11 mouse cellular contexts compared by ENCODE assay signal in the genomic region with DNA sequence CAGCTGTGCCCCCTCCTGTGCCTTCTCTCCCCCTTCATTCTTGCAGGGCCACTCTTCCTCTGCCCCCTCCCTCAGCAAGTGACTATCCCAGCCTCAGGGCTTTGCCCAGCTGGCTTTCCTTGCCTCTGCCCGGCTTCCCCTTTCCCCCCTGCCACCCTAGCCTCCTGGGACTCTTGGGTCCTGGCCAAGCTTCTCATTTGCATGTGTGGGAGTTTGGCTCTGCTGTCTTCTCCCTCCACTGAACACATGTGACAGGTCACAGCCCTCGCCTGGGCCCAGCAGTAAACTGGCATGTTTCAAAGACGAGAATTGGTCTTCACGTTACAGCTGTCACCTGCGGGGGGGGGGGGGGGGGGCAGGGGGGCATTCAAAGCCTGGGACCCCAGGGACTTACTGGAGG. TPM values are rescaled to one million over a fixed set of nuclear protein-coding genes. Genes with fewer than 3 reads are reported as not detected.
A peak's percentile ranks its signal among the peaks of the same experiment; 100 is the strongest.
DNase-seq lines count a peak whose midpoint lies in the region; ATAC-seq and TF ChIP-seq lines count a peak whose summit lies in the region.
"Had no signal": no experiment of that assay in that cellular context is flagged by ENCODE, and none has a peak within 500 bp of the region (broad histone marks: within the 10 kb centered on the region; RNA-seq: fewer than 3 reads in every experiment).

No protein-coding gene starts in this region.

- no peaks in the 10 kb centered on the region for H3K9me3 ChIP-seq in MEL (replicated peaks; ENCODE audit: insufficient read depth, low read length)
- H3K9me3 ChIP-seq in forebrain, embryonic 13.5 days (replicated peaks) = no peaks in the 10 kb centered on the region
- H3K9me3 ChIP-seq: limb, embryonic 10.5 days had no signal

- TF ChIP-seq POLR2A in MEL (IDR thresholded peaks at IDR 0.05; ENCODE audit: control insufficient read depth in 1 of 2, insufficient read depth in 1 of 2, low read depth in 1 of 2, low read length in 2 of 2, poor library complexity in 1 of 2) = no peak

- H3K27ac ChIP-seq in MEL (ENCODE audit: control insufficient read depth, low read depth, low read length) = no peak overlapping the region
- no peak overlapping the region for H3K27ac ChIP-seq in forebrain, embryonic 13.5 days
- H3K27ac ChIP-seq: limb, embryonic 10.5 days had no signal

- no peaks in the 10 kb centered on the region for H3K27me3 ChIP-seq in MEL (ENCODE audit: control insufficient read depth in 1 of 2, insufficient read depth in 2 of 2, low read length in 2 of 2)
- H3K27me3 ChIP-seq in forebrain, embryonic 13.5 days = no peaks in the 10 kb centered on the region

- H3K79me2 ChIP-seq in MEL (ENCODE audit: control insufficient read depth, insufficient read depth, low read length, poor library complexity) = no peaks in the 10 kb centered on the region

- H3K4me1 ChIP-seq in MEL (ENCODE audit: control insufficient read depth in 1 of 2, insufficient read depth in 2 of 2, low read length in 2 of 2) = peaks cover 7 to 12% of the 10 kb centered on the region in 2 experiments; a peak in 3 of 4 replicates
- peaks cover 12% of the 10 kb centered on the region for H3K4me1 ChIP-seq in forebrain, embryonic 13.5 days

- TF ChIP-seq EP300 in MEL (IDR thresholded peaks at IDR 0.05; ENCODE audit: low read depth in 1 of 2, low read length in 2 of 2) = peak; percentile 14 to 19; a peak in 1 of 4 replicates

- peak; percentile 60 for ATAC-seq in forebrain, embryonic 13.5 days

- no peak overlapping the region for H3K4me2 ChIP-seq in forebrain, embryonic 13.5 days

- no peak for TF ChIP-seq RAD21 in MEL (IDR thresholded peaks at IDR 0.05; ENCODE audit: low read depth, low read length)

- no peak overlapping the region for H3K9ac ChIP-seq in MEL (ENCODE audit: control insufficient read depth, low read depth, low read length, poor library complexity, severe bottlenecking)
- H3K9ac ChIP-seq in forebrain, embryonic 13.5 days = no peak overlapping the region

- H3K4me3 ChIP-seq in MEL (ENCODE audit: control insufficient read depth in 1 of 2, insufficient read depth in 1 of 2, low read depth in 2 of 2, low read length in 2 of 2) = no peak overlapping the region
- H3K4me3 ChIP-seq in forebrain, embryonic 13.5 days = no peak overlapping the region
- H3K4me3 ChIP-seq: limb, embryonic 10.5 days had no signal

- H3K36me3 ChIP-seq in MEL (ENCODE audit: control insufficient read depth in 1 of 2, insufficient read depth in 2 of 2, low read length in 2 of 2) = peaks cover 0 to 6% of the 10 kb centered on the region in 2 experiments; a peak in 2 of 4 replicates
- no peaks in the 10 kb centered on the region for H3K36me3 ChIP-seq in forebrain, embryonic 13.5 days (ENCODE audit: poor library complexity, severe bottlenecking)
- H3K36me3 ChIP-seq: limb, embryonic 10.5 days had no signal

- WGBS in forebrain, embryonic 13.5 days = 8% methylated on average over 3 of the region's 5 CpGs

- TF ChIP-seq CTCF in MEL (IDR thresholded peaks at IDR 0.05 in 2 of 3, conservative IDR thresholded peaks at IDR 0.05 in 1 of 3; ENCODE audit: control insufficient read depth in 1 of 3, insufficient read depth in 1 of 3, low read depth in 2 of 3, low read length in 3 of 3, poor library complexity in 1 of 3, severe bottlenecking in 1 of 3) = no peak

- DNase-seq in kidney, adult 11 months = peak; percentile 44
- DNase-seq in kidney, adult 9 months = no peak
- DNase-seq in MEL (ENCODE audit: low read depth, low spot score) = peak; percentile 58
- peak; percentile 76 for DNase-seq in kidney, postnatal 14 days
- DNase-seq in embryo, embryonic 10.5 days (ENCODE audit: low spot score) = no peak
- DNase-seq in adrenal gland, adult 8-10 months = no peak
- no peak for DNase-seq in layer of hippocampus, postnatal 25 days (ENCODE audit: extremely low spot score in 1 of 2, low spot score in 1 of 2)
- DNase-seq: cerebellum, postnatal 36 days; thymus, postnatal 4 days had no signal

TF ChIP-seq in MEL, 35 proteins besides CTCF, POLR2A, EP300 and RAD21:
- TF ChIP-seq KAT2A (conservative IDR thresholded peaks at IDR 0.05; ENCODE audit: low read depth, low read length) = no peak
- TF ChIP-seq ETS1 (IDR thresholded peaks at IDR 0.05; ENCODE audit: low read depth, low read length) = peak; percentile 39; the same call in 1 of the 2 replicates
- TF ChIP-seq USF1 (IDR thresholded peaks at IDR 0.05; ENCODE audit: low read depth, low read length) = peak; percentile 51
- peak; percentile 7; the same call in 1 of the 2 replicates for TF ChIP-seq SMC3 (IDR thresholded peaks at IDR 0.05; ENCODE audit: low read depth, low read length)
- no peak for TF ChIP-seq MYB (IDR thresholded peaks at IDR 0.05; ENCODE audit: low read depth, low read length)
- no peak for TF ChIP-seq TAL1 (IDR thresholded peaks at IDR 0.05; ENCODE audit: low read length)
- TF ChIP-seq E2F4 (IDR thresholded peaks at IDR 0.05; ENCODE audit: borderline replicate concordance, low read depth, low read length) = no peak
- TF ChIP-seq MXI1 (IDR thresholded peaks at IDR 0.05; ENCODE audit: low read depth, low read length) = peak; percentile 52
- TF ChIP-seq MAX (IDR thresholded peaks at IDR 0.05; ENCODE audit: low read length) = peak; percentile 80

RNA-seq across cellular contexts. Expression of gene Stpg4, which starts 40.5 kb away (rescaled TPM):
- total RNA-seq in MEL (2012; rRNA removed) = not detected in 2 replicates
- not detected for polyA plus RNA-seq in MEL (2012; ENCODE audit: insufficient read depth in 1 of 2, insufficient read length in 2 of 2, low read depth in 1 of 2, low replicate concordance in 2 of 2, missing spikeins in 1 of 2)
- polyA plus RNA-seq in forebrain, embryonic 13.5 days (2015; fragmentation: Nextera tagmentation; extraction: Ambion mirVana) = not detected in 2 replicates
- total RNA-seq in adrenal gland, adult 8-10 months (2022) = not detected
- not detected for total RNA-seq in layer of hippocampus, postnatal 25 days (2021)
- polyA plus RNA-seq: limb, embryonic 10.5 days had no signal

RNA-seq across cellular contexts. Expression of gene Calm2, which starts 59.7 kb away (rescaled TPM):
- 208 and 253 TPM in 2 replicates for total RNA-seq in MEL (2012; rRNA removed)
- 100 to 1,000 TPM; 126 to 321 TPM for polyA plus RNA-seq in MEL (2012; ENCODE audit: insufficient read depth in 1 of 2, insufficient read length in 2 of 2, low read depth in 1 of 2, low replicate concordance in 2 of 2, missing spikeins in 1 of 2)
- polyA plus RNA-seq in forebrain, embryonic 13.5 days (2015; fragmentation: Nextera tagmentation; extraction: Ambion mirVana) = 1,676 and 1,701 TPM in 2 replicates
- 100 to 1,000 TPM; 507 to 545 (median 540) TPM for total RNA-seq in adrenal gland, adult 8-10 months (2022)
- total RNA-seq in layer of hippocampus, postnatal 25 days (2021) = 1,000 to 10,000 TPM; 2,126 to 2,271 TPM

Comparison
In these comparisons a context has a peak if more than half of its experiments do, and no peak if none do; other contexts are left out.
1. DNase-seq: peak in kidney, adult 11 months (single experiment), MEL (single experiment) and kidney, postnatal 14 days (single experiment); none in kidney, adult 9 months (single experiment), embryo, embryonic 10.5 days (single experiment), adrenal gland, adult 8-10 months (single experiment) and layer of hippocampus, postnatal 25 days (0 of 2).